Mouse (Mus musculus) ES-E14 (cell line): ENCODE results near the gene Gnb3.

Source experiments
- ZC3H11A ChIP-seq: IDR thresholded peaks from 2 replicates; pipeline ENCODE4 v1.6.1; 2012; ENCODE audit warnings: low read depth, mild to moderate bottlenecking, inconsistent platforms, low read length, borderline replicate concordance
- ZNF384 ChIP-seq: IDR thresholded peaks from 2 replicates; pipeline ENCODE4 v1.6.1; 2012; ENCODE audit warnings: low read depth, low read length, inconsistent platforms

DNA sequence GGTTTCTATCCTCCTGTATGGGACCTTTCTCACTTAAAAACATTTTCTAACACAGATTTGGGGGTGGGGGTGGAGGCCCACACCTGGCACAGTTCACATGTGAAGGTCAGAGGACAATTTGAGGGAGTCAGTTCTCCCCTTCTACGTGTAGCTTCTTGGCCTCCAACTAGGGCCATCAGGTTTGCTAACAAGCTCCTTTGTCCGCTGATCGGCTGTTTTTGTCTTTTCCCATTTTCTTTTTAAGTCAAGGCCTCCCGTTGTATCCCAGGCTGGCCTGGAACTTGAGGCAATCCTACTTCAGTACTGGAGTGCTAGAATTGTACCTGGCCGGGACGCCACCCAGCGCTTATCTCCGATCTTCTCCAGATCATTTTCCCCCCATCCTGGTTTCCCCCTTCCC is 8.4 kb downstream of the Gnb3 start:
- TF ChIP-seq ZNF384 (no peak), ZC3H11A (no peak)
